Mouse (Mus musculus): ENCODE results near the gene Lrrfip2.

Gene Lrrfip2

GRCm38 (mm10) chr9:111228446-111228845, 111.1 kb downstream of the Lrrfip2 start:
- no peak for DNase-seq

GRCm38 (mm10) chr9:111234701-111235100, 117.3 kb downstream of the Lrrfip2 start:
- no peak for DNase-seq

- no peak for DNase-seq
Observed at GRCm38 (mm10) chr9:111237726-111238125, 120.3 kb downstream of the Lrrfip2 start.

- DNase-seq, result no peak
Observed at GRCm38 (mm10) chr9:111239821-111240220, 122.4 kb downstream of the Lrrfip2 start.

- no peak for DNase-seq
Observed at GRCm38 (mm10) chr9:111243384-111243783, 126.0 kb downstream of the Lrrfip2 start.

- no peak for DNase-seq
Observed at GRCm38 (mm10) chr9:111245546-111245945, 128.2 kb downstream of the Lrrfip2 start.

- no peak for DNase-seq
Observed at GRCm38 (mm10) chr9:111247682-111248246, 130.4 kb downstream of the Lrrfip2 start.

- DNase-seq, result no peak
Observed at GRCm38 (mm10) chr9:111252161-111252869, 134.9 kb downstream of the Lrrfip2 start.

GRCm38 (mm10) chr9:111260360-111260985, 143.1 kb downstream of the Lrrfip2 start:
- DNase-seq, result no peak

- DNase-seq, result no peak
Observed at GRCm38 (mm10) chr9:111261356-111261755, 144.0 kb downstream of the Lrrfip2 start.

- no peak for DNase-seq
Observed at GRCm38 (mm10) chr9:111267998-111268397, 150.6 kb downstream of the Lrrfip2 start.

- no peak for DNase-seq
Observed at GRCm38 (mm10) chr9:111270606-111271005, 153.2 kb downstream of the Lrrfip2 start.

GRCm38 (mm10) chr9:111271056-111271433, 153.7 kb downstream of the Lrrfip2 start:
- no peak for DNase-seq

- DNase-seq, result peak; percentile 99 to 100
Observed at GRCm38 (mm10) chr9:111271434-111272160, 154.2 kb downstream of the Lrrfip2 start, which contains the start of the genes Mlh1 and Epm2aip1. Gene Mlh1 (minus strand): TSS chr9:111271791. Gene Epm2aip1 (plus strand): TSS chr9:111271929.

- no peak for DNase-seq
Observed at GRCm38 (mm10) chr9:111272356-111272755, 155.0 kb downstream of the Lrrfip2 start.

GRCm38 (mm10) chr9:111272996-111273785, 155.8 kb downstream of the Lrrfip2 start:
- DNase-seq, result no peak

GRCm38 (mm10) chr9:111273958-111274357, 156.6 kb downstream of the Lrrfip2 start:
- DNase-seq, result no peak

GRCm38 (mm10) chr9:111275156-111275555, 157.8 kb downstream of the Lrrfip2 start:
- DNase-seq, result no peak
